Mouse (Mus musculus): Measurements from ENCODE around the gene Marveld1. TPM values are rescaled to one million over a fixed set of nuclear protein-coding genes. Genes with fewer than 3 reads are reported as not detected.

Gene Marveld1
- polyA plus RNA-seq, 1 experiment = 215 TPM

DNA sequence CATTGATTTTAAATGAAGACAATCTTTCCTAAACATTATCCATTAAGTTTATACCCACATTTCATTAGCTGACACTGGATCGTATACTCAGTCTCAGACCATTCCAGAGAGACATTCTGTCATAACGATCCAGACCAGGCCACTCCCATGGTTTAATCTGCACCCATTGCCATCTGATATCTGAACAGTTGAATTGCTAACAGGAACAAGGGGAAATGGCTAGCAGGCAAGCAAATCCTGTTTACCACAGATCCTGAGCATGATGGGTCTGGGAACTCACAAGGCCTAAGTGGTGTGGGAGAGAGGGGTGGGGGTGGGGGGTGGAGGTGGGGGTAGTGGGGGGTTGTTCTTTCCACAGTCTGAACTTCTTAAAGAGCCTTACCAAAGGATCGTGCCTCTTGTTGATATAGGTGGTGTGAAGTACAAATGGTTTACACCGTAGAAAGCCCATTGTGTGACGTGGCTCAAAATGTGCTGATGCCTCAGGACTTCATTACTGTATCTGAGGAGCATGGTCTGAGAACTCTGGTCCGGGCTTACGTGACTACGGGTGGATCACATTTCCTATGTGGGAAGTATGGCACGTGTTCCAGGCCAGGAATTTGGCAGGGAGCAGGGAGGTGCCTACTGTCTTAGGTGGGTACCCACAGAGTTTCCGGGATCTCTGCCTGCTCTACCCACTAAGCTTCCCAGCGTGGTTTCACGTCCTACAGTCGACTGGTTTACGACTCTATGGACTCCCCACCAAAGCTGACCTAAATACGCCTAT, 8.5 kb upstream of the Marveld1 start:
- no peak for DNase-seq
- H3K4me3 ChIP-seq (replicated peaks; ENCODE audit: extremely low read depth, low read depth, low read length) = no peak overlapping the region
- H3K4me1 ChIP-seq (ENCODE audit: control insufficient read depth, insufficient read depth, low read length) = peaks cover 4% of the 10 kb centered on the region; the same call in 1 of the 2 replicates
- WGBS = 64% methylated on average over 15 of the region's 15 CpGs
- TF ChIP-seq CTCF (IDR thresholded peaks at IDR 0.05; ENCODE audit: insufficient read depth, low read length) (no peak), POLR2A (IDR thresholded peaks at IDR 0.05; ENCODE audit: borderline replicate concordance, extremely low read depth, low read depth, low read length) (no peak)

DNA sequence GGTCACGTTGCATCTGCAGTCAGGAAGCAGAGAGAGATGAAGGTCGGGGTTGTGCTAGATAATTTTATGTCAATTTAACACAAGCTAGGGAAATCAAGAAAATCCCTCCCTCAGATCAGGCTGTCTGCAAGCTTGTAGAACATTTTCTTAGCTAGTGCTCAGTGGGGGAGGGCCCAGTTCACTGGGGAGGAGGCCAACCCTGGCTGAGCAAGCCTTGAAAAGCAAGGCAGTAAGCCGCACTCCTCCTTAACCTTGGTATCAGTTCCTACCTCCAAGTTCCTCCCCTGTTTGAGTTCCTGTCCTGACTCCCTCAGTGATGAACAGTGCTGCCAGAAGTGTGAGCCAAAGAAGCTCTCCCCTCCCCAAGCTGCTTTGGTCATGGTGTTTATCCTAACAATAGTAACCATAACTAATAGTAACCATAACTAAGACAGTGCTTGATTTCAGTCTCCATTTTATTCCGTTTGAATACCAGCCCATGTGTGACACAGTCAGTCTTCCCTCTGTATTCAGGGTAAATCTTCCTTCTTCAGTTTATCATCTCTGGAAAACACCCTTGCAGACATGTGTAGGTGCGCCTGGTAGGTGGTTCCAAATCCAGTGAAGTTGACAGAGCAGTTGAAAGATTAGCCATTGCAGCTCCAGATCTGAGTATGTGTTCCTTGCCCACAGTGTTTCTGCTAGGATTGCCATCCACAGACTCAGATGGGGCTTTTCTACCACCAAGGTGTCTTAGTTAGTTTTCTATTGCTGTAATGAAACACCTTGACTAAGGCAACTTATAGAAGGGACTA, 7.3 kb upstream of the Marveld1 start:
- TF ChIP-seq CTCF (IDR thresholded peaks at IDR 0.05; ENCODE audit: insufficient read depth, low read length) = no peak
- no peak for TF ChIP-seq POLR2A (IDR thresholded peaks at IDR 0.05; ENCODE audit: borderline replicate concordance, extremely low read depth, low read depth, low read length)
- Histone ChIP-seq H3K4me1 (ENCODE audit: control insufficient read depth, insufficient read depth, low read length) (peaks cover 4% of the 10 kb centered on the region; the same call in 1 of the 2 replicates), H3K4me3 (replicated peaks; ENCODE audit: extremely low read depth, low read depth, low read length) (no peak overlapping the region)
- no peak for DNase-seq
- 73% methylated on average over 5 of the region's 5 CpGs for WGBS

DNA sequence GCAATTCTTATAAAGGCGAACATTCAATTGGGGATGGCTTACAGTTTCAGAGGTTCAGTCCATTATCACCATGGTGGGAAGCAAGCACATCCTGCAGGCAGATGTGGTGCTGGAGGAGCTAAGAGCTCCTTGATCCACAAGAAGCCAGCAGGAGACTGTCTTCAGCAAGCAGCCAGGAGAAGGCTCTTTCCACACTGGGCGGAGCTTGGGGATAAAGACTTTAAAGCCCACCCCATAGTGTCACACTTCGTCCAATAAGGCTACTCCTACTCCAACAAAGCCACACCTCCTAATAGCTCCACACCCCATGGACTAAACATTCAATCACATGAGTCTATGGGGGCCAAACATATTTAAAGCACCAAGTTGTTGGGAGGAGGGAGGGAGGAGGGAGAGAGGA, 5.2 kb upstream of the Marveld1 start:
- 89% methylated on average over 3 of the region's 3 CpGs for WGBS
- no peak for TF ChIP-seq CTCF (IDR thresholded peaks at IDR 0.05; ENCODE audit: insufficient read depth, low read length)
- no peak for TF ChIP-seq POLR2A (IDR thresholded peaks at IDR 0.05; ENCODE audit: borderline replicate concordance, extremely low read depth, low read depth, low read length)
- no peak for DNase-seq
- no peak overlapping the region for H3K4me3 ChIP-seq (replicated peaks; ENCODE audit: extremely low read depth, low read depth, low read length)
- peaks cover 15% of the 10 kb centered on the region for H3K4me1 ChIP-seq (ENCODE audit: control insufficient read depth, insufficient read depth, low read length)

DNA sequence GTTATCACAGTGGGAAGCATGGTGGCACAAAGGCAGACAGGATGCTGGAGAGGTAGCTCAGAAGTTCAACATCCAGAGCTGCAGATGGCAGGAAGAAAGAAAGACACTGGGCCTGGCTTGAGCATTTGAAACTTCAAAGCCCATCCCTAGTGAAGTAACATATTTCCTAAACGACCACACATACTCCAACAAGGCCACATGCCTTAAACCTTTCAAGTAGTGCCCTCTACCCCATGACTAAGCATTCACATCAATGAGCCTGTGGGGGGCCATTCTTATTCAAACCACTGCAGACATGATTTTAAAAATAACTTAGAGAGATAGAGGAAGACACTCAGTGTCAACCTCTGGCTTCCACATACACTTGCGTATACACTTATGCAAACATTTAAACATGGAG, 4.4 kb upstream of the Marveld1 start:
- no peak for TF ChIP-seq POLR2A (IDR thresholded peaks at IDR 0.05; ENCODE audit: borderline replicate concordance, extremely low read depth, low read depth, low read length)
- no peak for TF ChIP-seq CTCF (IDR thresholded peaks at IDR 0.05; ENCODE audit: insufficient read depth, low read length)
- WGBS = 69% methylated on average over 2 of the region's 2 CpGs
- Histone ChIP-seq H3K4me3 (replicated peaks; ENCODE audit: extremely low read depth, low read depth, low read length) (no peak overlapping the region), H3K4me1 (ENCODE audit: control insufficient read depth, insufficient read depth, low read length) (peaks cover 15% of the 10 kb centered on the region)
- no peak for DNase-seq

DNA sequence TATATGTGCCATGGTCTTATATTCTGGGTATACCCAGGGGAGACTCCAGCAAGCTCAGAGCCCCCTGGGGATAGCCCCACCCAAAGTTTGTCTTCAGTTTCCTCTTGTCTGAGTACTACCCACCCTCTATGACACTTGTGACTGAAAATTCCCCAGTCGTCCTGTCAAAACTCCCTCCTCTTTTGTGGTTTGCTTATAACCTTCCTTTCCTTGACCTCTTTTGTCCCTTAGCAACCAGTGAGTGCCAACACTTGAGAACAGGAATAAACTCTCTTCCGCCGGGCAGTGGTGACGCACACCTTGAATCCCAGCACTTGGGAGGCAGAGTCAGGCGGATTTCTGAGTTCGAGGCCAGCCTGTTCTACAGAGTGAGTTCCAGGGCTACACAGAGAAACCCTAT, 3.1 kb upstream of the Marveld1 start:
- H3K4me1 ChIP-seq (ENCODE audit: control insufficient read depth, insufficient read depth, low read length) = peaks cover 13% of the 10 kb centered on the region
- DNase-seq = no peak
- WGBS = 10% methylated on average over 6 of the region's 6 CpGs
- TF ChIP-seq CTCF (IDR thresholded peaks at IDR 0.05; ENCODE audit: insufficient read depth, low read length) (no peak), POLR2A (IDR thresholded peaks at IDR 0.05; ENCODE audit: borderline replicate concordance, extremely low read depth, low read depth, low read length) (no peak)
- H3K4me3 ChIP-seq (replicated peaks; ENCODE audit: extremely low read depth, low read depth, low read length) = no peak overlapping the region

DNA sequence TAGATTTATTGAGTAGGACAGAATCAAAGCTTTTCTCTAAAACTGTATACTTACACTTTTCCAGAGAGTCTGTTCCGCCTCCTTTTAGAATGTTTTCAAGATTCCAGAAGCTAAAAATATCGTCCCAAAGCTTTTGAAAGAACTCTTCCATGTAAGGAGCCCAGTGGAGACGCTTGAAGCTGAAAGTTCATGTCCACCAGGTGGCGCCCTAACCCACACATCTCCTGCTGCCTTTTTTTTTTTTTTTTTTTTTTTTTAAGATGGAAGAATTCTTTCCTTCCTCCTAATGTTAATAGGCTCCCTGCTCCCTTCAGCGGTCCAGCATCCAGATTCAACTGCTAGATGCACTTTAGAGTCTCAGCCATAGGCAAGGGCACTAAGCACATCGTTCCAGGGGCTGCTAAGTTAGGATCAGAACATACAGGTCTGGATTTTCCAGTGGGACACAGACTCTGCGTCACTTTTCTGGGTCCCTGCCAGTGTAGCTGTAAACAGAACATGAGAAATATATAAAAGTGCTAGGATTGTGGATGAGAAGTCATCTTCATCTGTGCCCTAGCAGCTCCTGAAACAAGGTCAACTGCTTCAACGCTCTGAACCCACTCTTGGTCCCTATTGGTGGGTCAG, 2.5 kb upstream of the Marveld1 start:
- peak; percentile 79 for DNase-seq
- 19% methylated on average over 8 of the region's 8 CpGs for WGBS

DNA sequence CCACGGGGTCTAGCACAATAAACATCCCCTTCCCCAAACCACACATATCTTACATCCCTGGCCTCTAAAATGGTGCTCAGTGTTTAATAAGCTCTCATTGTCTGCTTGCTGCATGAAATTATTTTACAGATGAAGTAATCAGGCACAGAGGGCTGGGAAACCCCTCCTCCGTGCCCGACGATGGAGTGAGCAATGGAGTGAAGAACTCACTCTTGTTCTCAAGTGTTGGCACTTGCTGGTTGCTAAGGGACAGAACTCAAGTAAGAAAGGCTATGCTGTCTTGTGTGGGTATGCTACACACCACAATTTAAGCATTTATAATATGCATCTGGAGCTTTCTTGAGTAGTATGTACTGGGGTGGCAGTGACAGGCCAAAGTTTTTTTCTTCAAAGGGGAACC, 2.0 kb upstream of the Marveld1 start:
- peak; percentile 56 for DNase-seq
- H3K4me3 ChIP-seq (replicated peaks; ENCODE audit: extremely low read depth, low read depth, low read length) = no peak overlapping the region
- WGBS = 41% methylated on average over 4 of the region's 4 CpGs
- no peak for TF ChIP-seq POLR2A (IDR thresholded peaks at IDR 0.05; ENCODE audit: borderline replicate concordance, extremely low read depth, low read depth, low read length)
- TF ChIP-seq CTCF (IDR thresholded peaks at IDR 0.05; ENCODE audit: insufficient read depth, low read length) = no peak
- H3K4me1 ChIP-seq (ENCODE audit: control insufficient read depth, insufficient read depth, low read length) = peaks cover 20% of the 10 kb centered on the region

More for the DNA sequence above, 2.5 kb upstream of the Marveld1 start:
- Histone ChIP-seq H3K4me1 (ENCODE audit: control insufficient read depth, insufficient read depth, low read length) (peaks cover 18% of the 10 kb centered on the region), H3K4me3 (replicated peaks; ENCODE audit: extremely low read depth, low read depth, low read length) (no peak overlapping the region)
- TF ChIP-seq POLR2A (IDR thresholded peaks at IDR 0.05; ENCODE audit: borderline replicate concordance, extremely low read depth, low read depth, low read length) = no peak
- TF ChIP-seq CTCF (IDR thresholded peaks at IDR 0.05; ENCODE audit: insufficient read depth, low read length) = peak; percentile 68

DNA sequence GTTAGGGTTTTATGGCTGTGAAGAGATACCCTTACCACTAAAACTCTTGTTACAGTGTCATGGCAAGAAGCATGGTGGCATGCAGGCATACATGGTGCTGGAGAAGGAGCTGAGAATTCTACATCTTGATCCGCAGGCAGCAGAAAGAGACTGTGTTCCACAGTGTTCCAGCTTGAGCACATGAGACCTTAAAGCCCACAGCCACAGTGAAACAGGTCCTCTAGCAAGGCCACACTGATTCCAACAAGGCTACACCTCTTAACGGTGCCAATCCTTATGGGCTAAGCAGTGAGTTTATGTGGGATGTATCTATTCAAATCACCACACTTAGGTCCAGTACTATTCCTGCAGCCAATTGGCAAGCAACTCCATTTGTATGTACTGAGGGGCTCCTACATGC, 1.5 kb upstream of the Marveld1 start:
- 80% methylated on average over 2 of the region's 2 CpGs for WGBS
- Histone ChIP-seq H3K4me3 (replicated peaks; ENCODE audit: extremely low read depth, low read depth, low read length) (no peak overlapping the region), H3K4me1 (ENCODE audit: control insufficient read depth, insufficient read depth, low read length) (peaks cover 20% of the 10 kb centered on the region)
- DNase-seq = no peak
- TF ChIP-seq POLR2A (IDR thresholded peaks at IDR 0.05; ENCODE audit: borderline replicate concordance, extremely low read depth, low read depth, low read length) = no peak
- TF ChIP-seq CTCF (IDR thresholded peaks at IDR 0.05; ENCODE audit: insufficient read depth, low read length) = no peak

DNA sequence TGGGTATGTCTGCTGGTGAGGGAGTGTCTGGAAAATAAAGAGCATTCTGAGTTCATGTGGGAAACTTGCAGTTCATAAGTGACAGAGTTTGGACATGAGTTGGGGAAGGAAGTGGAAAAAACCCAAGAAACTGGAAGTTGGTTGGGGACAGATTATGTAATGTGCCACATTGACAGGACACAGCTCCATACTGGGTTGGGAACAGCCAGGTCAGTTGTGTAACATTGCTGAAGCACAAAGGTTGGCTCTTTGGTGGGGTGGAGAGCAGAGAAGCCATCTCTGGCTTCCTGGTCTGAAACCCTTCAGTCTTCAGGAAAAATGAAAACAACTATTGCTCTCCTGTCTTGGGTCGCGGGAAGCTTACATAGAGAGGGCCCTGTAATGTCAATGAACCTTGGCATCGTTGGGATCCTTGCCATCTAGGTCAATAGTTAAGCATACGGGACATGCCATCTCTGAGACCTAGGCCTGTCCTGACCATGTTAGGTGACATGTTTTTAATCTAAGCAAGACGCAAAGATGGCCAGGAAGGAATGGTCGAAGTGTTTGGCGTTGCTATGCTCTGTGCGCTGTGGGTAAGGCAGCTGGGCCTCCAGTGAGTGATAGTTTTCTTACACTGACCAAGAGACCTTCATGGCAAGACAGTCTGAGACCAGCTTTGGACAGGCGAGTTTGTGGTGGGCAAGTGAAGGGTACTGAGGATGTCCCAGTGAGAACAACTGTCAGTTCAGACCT, 757 bp upstream of the Marveld1 start:
- H3K4me1 ChIP-seq (ENCODE audit: control insufficient read depth, insufficient read depth, low read length) = peaks cover 26% of the 10 kb centered on the region
- TF ChIP-seq POLR2A (IDR thresholded peaks at IDR 0.05; ENCODE audit: borderline replicate concordance, extremely low read depth, low read depth, low read length) = 0 out of 2 replicates have a peak, but pooled peaks have one; percentile 31
- TF ChIP-seq CTCF (IDR thresholded peaks at IDR 0.05; ENCODE audit: insufficient read depth, low read length) = no peak
- 79% methylated on average over 9 of the region's 9 CpGs for WGBS
- no peak for DNase-seq
- H3K4me3 ChIP-seq (replicated peaks; ENCODE audit: extremely low read depth, low read depth, low read length) = no peak overlapping the region
